Mouse (Mus musculus) heart, embryonic 11.5 days (tissue): ENCODE measurements around the gene Olfr1066. TPM values are rescaled to one million over a fixed set of nuclear protein-coding genes. Genes with fewer than 3 reads are reported as not detected.

ENCODE experiments used
- polyA plus RNA-seq: library from polyadenylated mRNA; unstranded; fragments of >200 nt; fragmentation: Nextera tagmentation; extraction: Ambion mirVana; gene quantifications from 2 replicates; pipeline ENCODE4 v1.2.1, GENCODE M21; 2014

Olfr1066 gene
- polyA plus RNA-seq, 1 experiment from 2014 or later: not detected

Other genes with a start within 250 kb of the Olfr1066 start
- not detected in 2 replicates for gene Olfr1046, start 237.0 kb downstream of the Olfr1066 start, polyA plus RNA-seq
- gene Olfr1047, start 224.9 kb downstream of the Olfr1066 start, polyA plus RNA-seq: not detected in 2 replicates
- not detected in 2 replicates for gene Olfr1048, start 216.0 kb downstream of the Olfr1066 start, polyA plus RNA-seq
- gene Olfr1049, start 197.9 kb downstream of the Olfr1066 start, polyA plus RNA-seq: not detected in 2 replicates
- gene Olfr1051, start 177.2 kb downstream of the Olfr1066 start, polyA plus RNA-seq: not detected in 2 replicates
- gene Olfr1052, start 163.8 kb downstream of the Olfr1066 start, polyA plus RNA-seq: not detected in 2 replicates
- gene Olfr1053, start 141.0 kb downstream of the Olfr1066 start, polyA plus RNA-seq: not detected in 2 replicates
- not detected in 2 replicates for gene Olfr1054, start 120.8 kb downstream of the Olfr1066 start, polyA plus RNA-seq
- gene Olfr1055, start 106.0 kb downstream of the Olfr1066 start, polyA plus RNA-seq: not detected in 2 replicates
- not detected in 2 replicates for gene Olfr1056, start 93.8 kb downstream of the Olfr1066 start, polyA plus RNA-seq
- gene Olfr1057, start 77.9 kb downstream of the Olfr1066 start, polyA plus RNA-seq: not detected in 2 replicates
- gene Olfr1058, start 67.7 kb downstream of the Olfr1066 start, polyA plus RNA-seq: not detected in 2 replicates
- not detected in 2 replicates for gene Olfr1061, start 42.2 kb downstream of the Olfr1066 start, polyA plus RNA-seq
- gene Olfr1062, start 29.5 kb downstream of the Olfr1066 start, polyA plus RNA-seq: not detected in 2 replicates
- gene Olfr1065, start 5.7 kb downstream of the Olfr1066 start, polyA plus RNA-seq: not detected in 2 replicates
- not detected in 2 replicates for gene Olfr228, start 31.1 kb upstream of the Olfr1066 start, polyA plus RNA-seq
- gene Olfr1076, start 52.2 kb upstream of the Olfr1066 start, polyA plus RNA-seq: not detected in 2 replicates
- gene Olfr1079, start 86.2 kb upstream of the Olfr1066 start, polyA plus RNA-seq: not detected in 2 replicates
- gene Olfr1080, start 102.0 kb upstream of the Olfr1066 start, polyA plus RNA-seq: not detected in 2 replicates
- not detected in 2 replicates for gene Olfr1082, start 142.7 kb upstream of the Olfr1066 start, polyA plus RNA-seq
- not detected in 2 replicates for gene Olfr1084, start 183.5 kb upstream of the Olfr1066 start, polyA plus RNA-seq
- gene Olfr1085, start 205.8 kb upstream of the Olfr1066 start, polyA plus RNA-seq: not detected in 2 replicates
- not detected in 2 replicates for gene Olfr1086, start 223.8 kb upstream of the Olfr1066 start, polyA plus RNA-seq
- not detected in 2 replicates for gene Olfr1087, start 242.1 kb upstream of the Olfr1066 start, polyA plus RNA-seq